Mouse (Mus musculus) 3134 (cell line): Measurements from ENCODE around the gene Ppp1cc.
A peak's percentile ranks its signal among the peaks of the same experiment; 100 is the strongest.

Experiments used
- DNase-seq: peaks from one replicate; pipeline ENCODE4 v3.0.0-alpha.2; 2011; ENCODE audit warnings: low spot score; ENCODE audit not compliant: insufficient read length; ENCODE audit errors: extremely low read depth

Gene Ppp1cc

DNA sequence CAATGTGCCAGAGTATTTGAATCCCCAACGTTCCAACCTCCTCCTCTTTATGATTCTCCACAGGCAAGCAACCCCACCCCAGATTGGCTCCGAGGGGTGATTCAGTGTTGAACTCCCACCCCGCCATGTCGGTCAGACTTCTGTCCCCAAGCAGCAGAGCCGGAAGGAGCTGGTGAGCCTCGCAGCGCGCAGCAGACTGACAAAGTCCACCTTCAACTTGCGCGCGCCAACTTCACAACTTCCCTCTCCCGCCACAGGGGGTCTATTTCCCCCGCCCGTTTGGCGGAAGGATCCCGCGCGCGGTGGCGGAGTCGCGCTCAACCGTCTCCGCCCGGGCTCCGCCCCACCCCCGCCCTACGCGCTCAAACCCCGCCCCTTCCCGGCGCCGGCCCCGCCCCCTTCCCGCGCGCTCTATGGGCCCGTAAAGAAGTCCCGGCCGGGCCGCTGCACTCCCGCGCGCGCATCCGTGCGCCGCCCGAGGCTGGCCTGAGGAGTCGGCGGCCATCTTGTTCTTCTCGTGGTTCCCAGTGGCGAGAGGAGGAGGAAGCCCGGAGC lies at the start of gene Ppp1cc:
TSS of gene Ppp1cc (plus strand) at position 452 of the 555 bp plus-strand sequence.
- peak; percentile 91 for DNase-seq

DNA sequence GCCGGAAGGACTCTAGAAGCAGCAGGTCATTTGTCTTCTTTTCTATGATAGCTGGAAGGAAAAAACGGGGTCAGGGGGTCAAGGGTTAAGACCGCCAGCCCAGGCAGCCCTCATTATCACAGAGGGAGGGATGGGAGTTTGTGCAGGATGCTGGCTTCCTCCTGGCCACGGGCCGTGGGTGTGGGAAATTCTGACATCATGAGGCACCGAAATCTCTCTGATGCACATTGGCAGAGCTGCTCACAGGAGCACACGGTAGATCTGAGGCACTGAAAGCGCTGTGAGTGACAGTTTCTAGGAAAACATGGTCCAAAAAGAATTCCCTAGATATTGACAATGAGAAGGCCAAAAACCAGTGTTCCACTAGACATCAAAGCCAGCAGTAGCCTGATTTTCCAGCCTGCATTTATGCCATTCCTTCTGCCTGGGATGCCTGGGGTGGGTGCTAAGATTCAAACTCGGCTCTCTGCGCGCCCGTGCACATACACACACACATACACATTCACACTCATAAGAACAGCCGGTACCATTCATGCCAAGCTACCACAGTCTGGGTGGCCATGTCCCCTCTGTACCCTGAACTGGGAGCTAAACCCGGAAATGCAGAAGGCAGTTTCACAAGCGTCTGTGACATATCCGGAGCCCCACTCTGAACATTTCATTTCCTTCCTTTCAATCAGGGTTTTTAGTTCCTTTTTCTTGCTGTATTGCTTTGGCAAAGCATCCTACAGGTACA lies 48.6 kb upstream of the Ppp1cc start:
- no peak for DNase-seq

DNA sequence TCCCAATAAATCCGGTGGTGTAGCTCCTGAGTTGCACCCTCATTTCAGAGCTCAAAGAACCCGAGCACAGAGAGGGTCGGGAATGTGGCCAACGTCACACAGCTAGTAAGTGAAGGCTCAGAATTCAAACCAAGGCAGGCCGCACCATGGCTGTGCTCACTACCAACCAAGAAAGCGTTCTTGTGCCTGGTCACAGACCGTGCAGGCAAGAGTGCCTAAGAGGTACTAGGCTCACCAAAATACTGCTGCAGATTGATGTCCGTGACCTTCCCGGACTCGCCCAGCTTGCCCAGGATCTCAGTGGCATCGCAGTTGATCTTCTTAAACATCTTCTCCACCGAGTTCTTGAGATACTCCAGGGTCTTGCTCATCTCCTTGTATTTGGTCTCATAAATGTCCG lies 47.5 kb upstream of the Ppp1cc start:
- DNase-seq: no peak

DNA sequence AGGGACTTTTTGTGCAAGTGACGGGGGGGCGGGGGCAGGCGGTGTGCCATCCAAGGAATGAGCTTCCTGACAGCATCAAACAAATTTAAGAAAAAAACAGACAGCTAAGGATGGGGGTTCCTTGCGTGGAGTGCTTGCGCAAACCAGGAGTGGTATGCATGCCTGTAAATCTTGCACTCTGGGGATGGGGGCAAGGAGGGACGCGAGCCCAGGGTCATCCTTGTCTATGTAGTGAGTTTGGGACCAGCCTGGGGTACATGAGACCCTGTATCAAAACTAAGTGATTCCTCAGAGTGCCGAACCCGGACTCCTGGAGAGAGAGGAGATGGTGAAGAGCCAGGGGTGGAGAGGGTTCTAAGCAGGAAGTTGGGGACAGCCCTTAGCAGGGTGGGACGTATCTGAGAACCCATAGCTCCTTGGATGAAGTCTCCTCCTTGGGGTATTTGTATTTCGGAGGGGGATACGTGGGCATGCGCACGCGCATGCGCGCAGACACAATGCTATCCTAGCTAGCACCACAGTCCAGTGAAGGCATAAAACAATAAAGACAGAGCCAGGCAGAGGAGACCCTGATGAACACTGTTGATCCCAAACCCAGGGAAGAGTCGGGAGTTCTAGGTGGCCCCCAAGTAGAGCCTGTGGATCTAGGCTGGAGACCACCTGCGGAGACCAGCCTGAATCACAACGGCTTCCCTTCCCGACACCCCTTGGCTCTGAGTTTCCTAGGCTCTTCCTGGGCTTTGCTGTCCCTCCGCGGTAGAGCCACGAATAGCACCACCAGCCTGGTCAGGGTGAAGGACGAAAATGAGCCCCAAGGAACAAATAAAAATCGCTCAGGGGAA lies 46.8 kb upstream of the Ppp1cc start:
- DNase-seq: no peak

DNA sequence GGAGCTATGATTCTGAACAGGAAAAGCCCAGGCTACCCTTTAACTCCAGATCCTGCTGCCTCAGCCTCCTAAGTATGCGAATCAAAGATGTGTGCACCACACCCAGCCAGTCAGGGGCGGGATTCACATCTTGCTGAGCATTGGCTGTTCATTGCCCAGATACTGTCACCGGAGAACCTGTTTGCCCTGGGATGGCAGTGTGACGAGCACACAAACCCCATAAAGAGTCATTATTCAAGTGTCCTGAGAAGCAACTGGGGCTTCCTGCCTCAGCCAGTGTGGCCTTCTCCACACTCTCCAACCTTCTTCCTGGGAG lies 46.2 kb upstream of the Ppp1cc start:
- DNase-seq: no peak

DNA sequence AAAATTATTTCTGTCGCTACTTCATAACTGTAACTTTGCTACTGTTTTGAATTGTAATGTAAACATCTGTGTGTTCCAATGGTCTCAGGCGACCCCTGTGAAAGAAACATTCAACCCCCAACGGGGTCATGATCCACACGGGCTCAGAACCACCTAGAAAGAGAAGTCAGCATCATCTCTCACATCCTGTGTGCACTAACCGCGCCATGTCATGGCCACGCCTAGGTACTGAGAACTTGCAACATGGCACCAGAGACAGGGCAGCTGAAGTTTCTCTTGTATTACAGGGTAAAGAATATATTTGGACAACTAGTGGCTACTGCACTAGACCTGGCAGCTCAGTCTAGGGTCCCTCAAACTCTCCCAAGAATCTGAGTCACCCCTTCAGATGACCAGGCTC lies 44.6 kb upstream of the Ppp1cc start:
- no peak for DNase-seq

DNA sequence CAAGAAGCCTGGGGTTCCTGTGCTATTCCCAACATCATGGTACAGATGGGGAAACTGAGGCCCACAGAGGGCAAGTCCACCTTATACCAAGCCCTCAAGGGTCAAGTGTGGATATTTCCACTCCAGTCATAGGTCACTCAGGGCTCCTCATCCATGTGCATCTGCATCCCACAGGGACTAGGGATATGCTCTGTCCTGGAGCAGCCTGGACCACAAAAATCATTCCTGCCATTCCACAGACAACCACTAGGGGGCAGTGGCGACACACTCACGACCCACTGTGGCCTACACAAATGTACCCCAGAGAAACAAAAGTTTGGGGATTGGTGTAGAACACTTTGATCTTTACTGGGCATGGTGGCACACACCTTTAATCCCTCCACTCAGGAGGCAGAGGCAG lies 43.9 kb upstream of the Ppp1cc start:
- DNase-seq: no peak

DNA sequence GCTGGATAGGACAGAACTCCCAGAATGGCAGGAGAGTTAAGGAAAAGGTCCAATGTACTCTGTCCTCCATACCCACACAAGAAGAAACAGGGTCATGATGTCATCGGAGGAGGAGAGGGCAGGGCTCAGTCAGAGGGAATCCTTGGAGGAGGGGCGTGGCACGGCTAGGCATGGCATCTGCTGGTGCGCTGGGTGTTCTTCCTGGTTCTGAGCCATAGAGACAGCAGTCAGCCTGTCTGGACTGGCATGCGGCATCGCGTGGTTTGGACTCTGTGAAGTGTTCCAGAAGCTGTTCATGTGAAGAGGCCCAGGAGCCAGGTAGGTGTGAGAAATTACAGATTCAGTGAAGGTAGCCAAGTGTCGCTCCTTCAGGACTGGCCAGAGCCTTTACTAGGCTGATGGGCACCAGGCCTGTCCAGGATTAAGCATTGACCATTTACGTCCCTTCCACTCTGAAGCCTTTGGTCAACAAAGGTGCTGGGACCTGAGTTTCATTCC lies 42.8 kb upstream of the Ppp1cc start:
- no peak for DNase-seq

DNA sequence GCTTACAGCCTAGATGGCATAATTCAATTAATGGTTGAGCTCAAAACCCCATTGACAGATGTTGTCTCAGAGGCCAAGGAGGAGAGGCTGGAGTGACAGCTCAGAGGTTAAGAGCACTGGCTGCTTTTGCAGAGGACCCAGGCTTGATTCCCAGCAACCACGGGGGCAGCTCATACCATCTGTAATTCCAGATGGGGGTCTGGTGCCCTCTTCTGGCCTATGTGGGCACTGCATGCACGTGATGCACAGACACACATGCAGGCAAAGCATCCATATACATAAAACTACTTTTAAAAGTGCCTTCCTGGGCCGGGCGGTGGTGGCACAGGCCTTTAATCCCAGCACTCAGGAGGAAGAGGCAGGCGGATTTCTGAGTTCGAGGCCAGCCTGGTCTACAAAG lies 41.8 kb upstream of the Ppp1cc start:
- DNase-seq: no peak

DNA sequence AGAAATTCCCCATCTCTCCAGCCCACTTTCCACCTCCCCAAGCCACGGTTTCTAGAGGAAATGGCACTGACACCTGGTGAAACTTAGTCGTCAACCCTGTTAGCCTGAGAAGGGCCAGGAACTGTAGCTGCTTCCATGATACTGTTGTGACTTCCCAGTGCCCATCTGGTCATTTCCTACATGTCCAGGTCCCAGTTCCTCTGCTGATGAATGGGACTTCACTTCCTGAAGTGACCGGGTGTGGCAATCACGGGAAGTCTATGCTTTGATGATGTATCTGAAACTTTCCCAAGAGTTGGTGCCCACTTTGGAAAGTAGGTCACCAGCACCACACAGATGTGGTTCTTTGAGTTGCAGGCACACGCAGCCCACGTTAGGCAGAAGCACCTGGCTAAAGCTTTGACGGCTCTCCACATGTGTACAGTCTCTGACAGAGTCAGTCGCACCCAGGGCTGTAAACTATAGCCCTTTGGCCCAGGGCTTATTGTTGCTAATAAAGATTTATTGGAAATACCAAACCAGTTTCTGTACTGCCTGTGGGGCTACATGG lies 32.8 kb upstream of the Ppp1cc start:
- DNase-seq: no peak

DNA sequence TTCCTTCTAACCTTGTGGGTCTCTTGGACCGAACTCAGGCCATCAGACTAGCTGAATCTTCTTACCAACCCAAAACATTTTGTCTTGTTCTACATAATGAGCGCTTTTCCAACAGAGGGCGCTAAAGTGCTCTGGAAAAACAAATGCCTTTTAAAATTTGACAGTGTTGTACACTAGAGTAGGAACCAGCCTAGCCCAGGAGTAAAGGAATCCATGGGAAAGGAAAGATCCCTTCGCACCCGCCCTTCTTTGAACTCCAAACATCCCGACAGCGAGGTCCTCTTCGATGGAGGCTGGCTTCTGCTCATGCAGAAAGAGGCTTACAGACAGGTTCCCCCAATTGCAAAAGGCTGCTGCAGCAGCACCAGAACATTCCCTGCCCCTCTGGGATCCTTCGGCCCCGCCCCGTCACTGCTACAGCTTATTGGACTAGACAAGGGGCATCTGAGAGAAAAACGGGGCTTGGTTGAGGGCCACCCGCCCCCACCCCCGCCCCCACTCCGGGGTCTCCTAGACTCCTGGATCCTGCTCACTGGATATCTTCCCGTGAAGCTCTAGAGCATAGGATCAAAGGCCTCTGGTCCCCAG lies 28.9 kb upstream of the Ppp1cc start:
- DNase-seq: peak; percentile 22

DNA sequence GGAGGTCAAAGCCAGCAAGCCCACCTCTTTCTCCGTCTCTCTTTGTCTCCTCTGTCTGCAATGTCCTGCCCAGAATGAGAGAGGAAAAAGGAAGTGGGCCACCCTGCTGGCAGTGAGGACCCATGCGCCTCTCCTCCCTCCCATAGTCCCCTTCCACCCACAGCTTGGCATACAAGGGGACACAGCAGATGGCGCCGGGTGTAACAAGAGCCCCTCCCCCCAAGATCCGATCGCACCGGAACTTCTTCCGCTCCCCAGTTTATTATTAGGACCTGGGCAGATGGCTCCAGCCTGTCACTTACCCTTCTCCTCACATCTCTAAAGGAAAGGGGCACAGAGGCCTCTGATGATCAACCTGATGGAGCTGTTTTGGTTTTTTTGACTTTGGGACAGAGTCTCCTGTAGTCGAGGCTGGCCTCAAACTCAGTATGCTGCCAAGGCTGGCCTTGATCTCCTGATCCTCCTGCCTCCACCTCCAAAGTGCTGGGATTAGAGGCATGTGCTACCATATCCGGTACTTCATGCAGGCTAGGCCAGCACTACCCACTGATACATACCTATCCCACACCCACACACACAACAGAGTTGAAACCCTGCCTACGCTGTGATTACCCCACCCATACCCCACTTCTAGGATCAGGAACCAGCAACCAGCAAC lies 27.6 kb upstream of the Ppp1cc start:
- no peak for DNase-seq

DNA sequence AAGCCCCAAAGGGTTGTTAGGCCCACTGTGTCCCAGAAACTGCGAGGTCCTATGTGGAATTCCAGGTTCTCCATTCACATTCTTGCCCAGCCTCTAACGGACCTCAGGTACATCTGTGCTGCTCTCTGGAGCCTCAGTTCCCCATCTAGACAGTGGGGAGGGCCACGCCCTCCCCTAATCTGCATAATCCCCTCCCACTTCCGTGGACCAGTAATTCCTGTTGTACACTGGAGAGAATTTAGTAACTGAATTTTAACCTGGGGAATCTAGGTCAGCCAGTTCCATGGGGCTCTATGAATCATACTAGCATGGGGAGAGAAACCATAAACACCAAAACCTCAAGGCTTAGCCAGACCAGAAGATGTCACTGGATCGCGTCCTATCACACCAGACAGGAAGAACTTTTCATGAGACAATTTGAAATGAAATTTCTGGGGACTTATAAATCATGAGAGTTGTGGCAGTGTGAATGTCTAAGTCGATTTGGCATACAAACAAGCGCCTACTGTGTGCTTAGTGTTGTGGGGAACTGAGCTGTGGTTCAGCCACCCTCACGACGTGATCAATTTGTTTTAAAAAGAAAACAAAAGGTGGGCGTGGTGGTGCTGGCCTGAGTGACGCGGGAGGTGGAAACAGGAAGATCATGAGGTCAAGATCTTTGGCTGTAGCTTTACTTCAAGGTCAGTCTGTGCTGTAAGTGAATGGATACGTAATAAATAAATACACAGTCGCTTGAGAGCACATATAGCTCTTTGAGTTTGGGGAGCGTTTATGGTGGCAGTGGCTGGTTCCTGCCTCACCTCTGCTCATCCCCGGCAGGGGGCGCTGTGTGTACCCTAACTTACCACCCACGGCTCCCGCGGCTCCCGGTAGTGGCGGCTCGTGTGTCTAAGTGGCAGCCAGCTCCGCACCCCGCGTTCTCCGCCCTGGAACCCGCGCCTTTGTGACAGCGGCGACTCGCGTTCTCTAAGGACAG lies 26.7 kb upstream of the Ppp1cc start:
- peak; percentile 58 for DNase-seq

DNA sequence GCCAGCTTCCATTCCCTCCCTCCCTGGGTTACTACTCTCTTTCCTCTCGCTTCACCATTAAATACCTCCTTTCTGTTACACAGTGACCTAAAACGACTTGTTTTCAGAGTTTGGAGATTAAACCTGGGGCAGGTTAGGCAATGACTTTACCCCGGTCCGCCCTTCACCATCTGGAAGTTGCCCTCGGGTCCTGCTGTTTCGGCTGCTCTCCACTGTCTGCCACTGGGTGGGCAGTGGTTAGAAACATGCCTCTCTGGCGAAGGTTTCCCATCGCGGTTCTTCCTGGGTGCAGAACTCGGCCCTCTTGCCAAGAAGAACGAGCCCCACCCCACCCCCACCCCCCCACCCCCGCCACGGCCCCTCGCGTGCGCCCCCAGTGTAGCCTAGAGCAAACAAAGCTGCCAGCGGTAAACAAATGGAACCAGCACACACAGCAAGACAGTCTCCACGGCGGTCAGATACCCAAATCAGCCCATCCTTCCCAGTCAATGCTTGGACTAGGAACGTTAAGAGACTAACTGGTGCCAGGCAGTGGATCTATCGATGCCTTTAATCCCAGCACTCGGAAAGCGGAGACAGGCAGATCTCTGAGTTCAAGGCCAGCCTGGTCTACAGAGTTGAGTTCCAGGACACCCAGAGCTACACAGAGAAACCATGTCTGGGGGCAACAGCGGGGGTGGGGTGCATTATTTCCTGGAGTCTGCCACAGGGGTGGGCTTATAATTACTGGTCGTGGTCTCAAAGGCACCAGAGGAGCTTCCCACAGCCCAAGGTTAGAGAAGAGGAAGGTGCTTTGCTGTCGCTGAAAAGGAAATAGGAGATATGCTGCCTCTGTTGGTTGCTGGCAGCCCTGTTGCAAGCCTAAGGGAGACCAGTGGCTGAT lies 25.7 kb upstream of the Ppp1cc start:
- no peak for DNase-seq

DNA sequence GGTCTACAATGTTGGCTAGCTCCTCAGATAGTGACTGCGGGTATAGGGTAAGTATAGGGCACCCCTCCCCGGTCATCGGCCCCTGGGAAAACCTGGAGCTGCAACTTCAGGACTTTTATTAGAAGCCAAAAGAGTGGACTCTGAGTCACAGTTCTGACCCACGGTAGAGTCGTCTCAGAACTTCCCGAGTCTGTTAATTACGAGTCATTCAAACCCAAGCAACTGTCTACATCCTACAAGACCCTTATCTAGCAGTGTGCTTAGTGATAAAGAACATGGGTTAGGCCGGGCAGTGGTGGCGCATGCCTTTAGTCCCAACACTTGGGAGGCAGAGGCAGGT lies 25.1 kb upstream of the Ppp1cc start:
- DNase-seq: no peak

DNA sequence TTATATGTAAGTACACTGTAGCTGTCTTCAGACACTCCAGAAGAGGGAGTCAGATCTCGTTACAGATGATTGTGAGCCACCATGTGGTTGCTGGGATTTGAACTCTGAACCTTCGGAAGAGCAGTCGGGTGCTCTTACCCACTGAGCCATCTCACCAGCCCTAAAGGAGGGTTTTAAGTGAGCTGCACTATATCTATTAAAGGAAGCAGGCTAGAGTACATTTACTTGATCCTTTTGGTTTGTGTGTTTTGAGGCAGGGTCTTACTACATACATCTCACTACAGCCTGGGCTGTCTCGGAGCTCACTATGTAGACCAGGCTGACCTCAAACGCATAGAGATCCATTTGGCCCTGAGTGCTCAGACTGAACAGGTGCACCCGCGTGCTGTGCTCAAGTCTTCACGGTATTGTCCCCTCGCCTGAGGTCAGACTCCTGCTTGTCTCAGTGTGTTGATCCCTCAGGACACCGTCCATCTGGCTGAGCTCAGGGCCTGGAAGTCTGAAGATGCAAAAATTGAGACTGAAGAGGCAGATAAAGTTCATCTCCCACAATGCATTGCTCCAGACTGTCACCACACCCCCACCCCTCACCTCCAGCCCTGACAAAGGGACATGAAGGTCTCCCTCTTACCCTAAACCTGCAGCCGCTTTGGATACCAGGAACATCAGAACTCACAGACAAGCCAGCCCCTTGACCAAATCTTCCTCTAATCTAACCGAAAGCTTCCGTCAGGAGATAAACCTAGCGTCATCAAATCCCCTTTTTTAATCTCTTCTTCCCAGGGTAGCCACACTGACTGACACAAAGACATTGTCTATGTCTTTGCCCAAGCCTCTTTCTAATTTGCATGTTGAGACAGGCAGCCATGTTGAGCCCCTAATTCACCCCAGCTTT lies 23.4 kb upstream of the Ppp1cc start:
- no peak for DNase-seq

DNA sequence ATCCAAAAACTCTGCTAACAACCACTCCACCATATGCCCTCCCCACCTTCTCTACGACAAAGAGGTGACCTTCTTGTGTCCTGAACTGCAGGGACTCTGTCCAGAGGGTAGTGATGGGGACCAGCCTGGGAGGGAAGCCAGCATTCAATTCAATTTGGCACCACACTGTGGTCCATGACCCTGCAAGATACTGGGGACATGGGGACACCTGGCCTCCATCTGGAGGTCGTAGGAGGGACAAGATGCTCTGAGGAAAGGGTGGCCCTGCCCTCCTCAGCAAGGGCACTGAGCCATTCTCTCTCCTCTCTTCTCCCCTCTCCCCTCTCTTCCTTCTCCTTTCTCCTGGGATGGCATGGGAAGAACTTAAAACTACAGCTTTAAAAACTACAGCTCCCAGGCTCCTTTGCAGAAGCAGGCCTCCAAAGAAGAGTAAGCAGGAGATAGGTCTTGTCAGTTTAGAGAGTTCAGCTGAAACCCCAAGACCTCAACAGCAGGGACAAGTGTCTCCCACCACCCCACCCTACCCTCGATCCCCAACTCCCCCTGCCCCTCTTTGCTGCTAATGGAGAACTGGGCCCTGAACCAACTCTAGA lies 22.7 kb upstream of the Ppp1cc start:
- DNase-seq: no peak
